Mouse (Mus musculus) liver, embryonic 14.5 days (tissue): Measurements from ENCODE around the gene Flvcr1. TPM values are rescaled to one million over a fixed set of nuclear protein-coding genes. Genes with fewer than 3 reads are reported as not detected.
"Not testable (repeated sequence)": the region's sequence is repeated elsewhere in the genome, so short reads cannot be mapped to it uniquely, and the experiment has no call there.

Experiments used
- ATAC-seq: fragments of 200-750 bp; cut with Nextera tagmentation; 2 replicates; pipeline ENCODE4 v1.8.0; 2017; ENCODE audit warnings: moderate number of reproducible peaks, mild to moderate bottlenecking, moderate library complexity; ENCODE audit not compliant: insufficient read depth
- DNase-seq, 3 experiments: peaks; one replicate each; pipeline ENCODE4 v3.0.0-alpha.2; 2012 to 2013; ENCODE audit warnings: low read depth in 3 of 3, low spot score in 3 of 3
- H3K27ac ChIP-seq: fragments of 300-500 bp; sonication (generic); 2 replicates; pipeline ENCODE4 v1.5.1; 2014; ENCODE audit warnings: moderate library complexity, mild to moderate bottlenecking, control low read depth, inconsistent platforms
- H3K27me3 ChIP-seq: fragments of 300-500 bp; sonication (generic); 2 replicates; pipeline ENCODE4 v1.6.1; 2014; ENCODE audit warnings: mild to moderate bottlenecking, low read length, moderate library complexity; ENCODE audit not compliant: control insufficient read depth, insufficient read depth
- H3K36me3 ChIP-seq: fragments of 300-500 bp; sonication (generic); replicated peaks from 2 replicates; pipeline ENCODE4 v1.6.1; 2014; ENCODE audit warnings: low read depth; ENCODE audit not compliant: control insufficient read depth, insufficient read depth
- H3K4me1 ChIP-seq, 2 experiments: fragments of 200-500 bp in 1 of 2; fragments of 300-500 bp in 1 of 2; sonication (generic) in 1 of 2; replicated peaks; 2 replicates each; pipeline ENCODE4 v1.6.1; 2012 to 2014; ENCODE audit warnings: antibody characterized with exemption in 1 of 2, inconsistent platforms in 1 of 2, low read length in 1 of 2; ENCODE audit not compliant: control insufficient read depth in 2 of 2, insufficient read depth in 2 of 2
- H3K4me2 ChIP-seq: fragments of 300-500 bp; sonication (generic); 2 replicates; pipeline ENCODE4 v1.6.1; 2014; ENCODE audit warnings: low read depth, mild to moderate bottlenecking, control low read depth, moderate library complexity
- H3K4me3 ChIP-seq, 2 experiments: fragments of 200-500 bp in 1 of 2; fragments of 300-500 bp in 1 of 2; sonication (generic) in 1 of 2; 2 replicates each; pipeline ENCODE4 v1.5.1; 2012 to 2014; ENCODE audit warnings: low read depth in 2 of 2, low read length in 2 of 2, mild to moderate bottlenecking in 2 of 2, control low read depth in 1 of 2, inconsistent platforms in 1 of 2, moderate library complexity in 1 of 2; ENCODE audit not compliant: insufficient read depth in 1 of 2
- H3K9ac ChIP-seq: fragments of 300-500 bp; sonication (generic); replicated peaks from 2 replicates; pipeline ENCODE4 v1.6.1; 2014; ENCODE audit warnings: mild to moderate bottlenecking, control low read depth, moderate library complexity
- H3K9me3 ChIP-seq: fragments of 300-500 bp; sonication (generic); 2 replicates; pipeline ENCODE4 v1.6.1; 2016; ENCODE audit warnings: low read length, mixed read lengths; ENCODE audit not compliant: control insufficient read depth
- CTCF ChIP-seq: IDR thresholded peaks from 2 replicates; pipeline ENCODE4 v1.5.1; 2016; ENCODE audit warnings: antibody characterized with exemption, low read depth, control low read depth
- EP300 ChIP-seq: IDR thresholded peaks from 2 replicates; pipeline ENCODE4 v1.6.1; 2016; ENCODE audit warnings: antibody characterized with exemption, low read depth
- WGBS: fragments of 180-500 bp; shearing (Covaris S2); extraction: QIAGEN DNeasy Blood & Tissue Kit; methylation state at CpG from one replicate; pipeline ENCODE4 v1.1.7; 2014; ENCODE audit not compliant: insufficient replicate concordance; 5-methylcytosine and 5-hydroxymethylcytosine counted together
- polyA plus RNA-seq, 2 experiments: library from polyadenylated mRNA; depleted of rRNA in 1 of 2; stranded (reverse) in 1 of 2; unstranded in 1 of 2; fragments of >200 nt; fragmentation: Nextera tagmentation in 1 of 2; extraction: Ambion mirVana in 1 of 2; gene quantifications; 2 replicates each; pipeline versions ENCODE4 v1.2.1 to v1.2.3; 2012 to 2014

Gene Flvcr1
- polyA plus RNA-seq, 2 experiments, result 4.9 to 6.4 TPM

GRCm38 (mm10) chr1:191041352-191041751 lies 15.4 kb upstream of the Flvcr1 start:
- ATAC-seq (no peak), DNase-seq (no peak)
- H3K9ac ChIP-seq, result no peak overlapping the region
- H3K4me3 ChIP-seq, result no peak overlapping the region
- peaks cover 0 to 8% of the 10 kb centered on the region in 2 experiments; a peak in 3 of 4 replicates for H3K4me1 ChIP-seq
- H3K27ac ChIP-seq, result no peak overlapping the region
- no peaks in the 10 kb centered on the region for H3K27me3 ChIP-seq
- H3K36me3 ChIP-seq, result no peaks in the 10 kb centered on the region
- no peak overlapping the region for H3K4me2 ChIP-seq
- H3K9me3 ChIP-seq, result no peaks in the 10 kb centered on the region
- no peak for TF ChIP-seq CTCF
- no peak for TF ChIP-seq EP300

DNA sequence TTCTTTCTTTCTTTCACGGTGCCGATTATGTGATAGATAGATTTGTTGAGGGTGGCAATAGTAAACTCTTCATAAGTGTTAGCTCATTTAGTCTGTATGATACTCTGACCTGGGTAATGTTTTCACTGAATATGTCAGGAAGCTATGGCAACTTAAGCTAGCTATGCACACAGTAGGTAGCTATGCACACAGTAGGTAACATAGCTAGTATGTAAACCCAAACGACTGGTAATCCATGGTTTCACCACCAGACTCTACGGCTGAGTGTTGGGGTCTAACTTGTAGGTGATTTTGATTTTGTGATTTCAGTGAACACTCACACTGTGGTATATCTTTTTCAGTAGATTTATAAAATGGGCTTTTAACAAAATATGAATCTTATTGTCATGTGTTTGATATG lies 12.0 kb upstream of the Flvcr1 start:
- Histone ChIP-seq H3K9me3 (no peaks in the 10 kb centered on the region), H3K4me2 (no peak overlapping the region), H3K4me3 (no peak overlapping the region), H3K36me3 (no peaks in the 10 kb centered on the region), H3K9ac (no peak overlapping the region), H3K4me1 (no peaks in the 10 kb centered on the region; a peak in 1 of 4 replicates), H3K27ac (no peak overlapping the region), H3K27me3 (no peaks in the 10 kb centered on the region)
- WGBS, result 69% methylated on average over 4 of the region's 4 CpGs
- ATAC-seq, result no peak
- TF ChIP-seq CTCF (no peak), EP300 (no peak)
- no peak for DNase-seq

DNA sequence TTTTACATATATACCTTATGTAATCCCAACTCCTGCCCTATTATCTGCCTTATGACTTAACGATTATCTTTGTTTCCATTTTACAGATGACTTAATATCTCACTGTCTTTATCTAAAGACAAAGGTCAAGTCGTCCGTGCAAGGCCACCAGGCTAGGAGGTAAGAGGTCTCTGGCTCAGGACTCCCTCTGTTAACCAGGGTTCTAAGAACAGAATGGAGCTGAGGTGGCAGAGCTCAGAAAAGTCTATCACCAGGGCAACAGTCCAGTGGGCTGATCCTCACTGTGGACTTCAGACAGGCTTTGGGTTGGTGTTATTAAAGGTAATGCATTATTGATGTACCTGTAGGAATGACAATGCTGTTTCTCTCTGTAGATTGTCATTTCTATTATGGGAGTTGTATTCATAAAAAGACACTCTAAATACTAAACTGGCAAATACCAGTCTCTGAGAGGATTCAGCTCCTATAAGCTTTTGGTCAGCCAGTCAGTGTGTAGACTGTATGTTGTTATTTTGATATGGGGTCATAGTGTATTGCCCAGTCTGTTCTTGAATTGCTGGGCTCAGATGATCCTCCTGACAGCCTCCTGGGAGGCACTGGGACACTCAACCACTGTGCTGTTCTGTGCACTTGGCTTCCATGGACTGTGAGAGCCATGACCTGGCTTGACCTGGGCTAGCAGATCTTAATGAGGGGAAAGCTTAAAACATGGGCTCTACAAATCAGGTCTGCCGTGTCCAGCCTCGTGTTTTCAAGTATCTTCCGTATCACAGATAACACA lies 10.8 kb upstream of the Flvcr1 start, which contains the start of gene Spata45:
Gene Spata45 (plus strand): TSS at position 86 of the 781 bp plus-strand sequence.
- H3K36me3 ChIP-seq, result no peaks in the 10 kb centered on the region
- no peak for ATAC-seq
- DNase-seq, result no peak
- H3K4me3 ChIP-seq, result no peak within 1 kb of the TSS
- no peak within 1 kb of the TSS for H3K27ac ChIP-seq
- no peak within 1 kb of the TSS for H3K9ac ChIP-seq
- TF ChIP-seq EP300 (no peak), CTCF (no peak)
- H3K4me2 ChIP-seq, result no peak within 1 kb of the TSS
- WGBS, result 56% methylated on average over 6 of the region's 6 CpGs
- no peaks in the 10 kb centered on the region for H3K4me1 ChIP-seq
- no peaks in the 10 kb centered on the region for H3K27me3 ChIP-seq
- no peaks in the 10 kb centered on the region for H3K9me3 ChIP-seq

- TF ChIP-seq EP300 (no peak), CTCF (no peak)
- DNase-seq (no peak), ATAC-seq (no peak)
- Histone ChIP-seq H3K9me3 (no peaks in the 10 kb centered on the region), H3K27ac (no peak overlapping the region), H3K4me3 (no peak overlapping the region), H3K27me3 (no peaks in the 10 kb centered on the region), H3K4me1 (no peaks in the 10 kb centered on the region), H3K36me3 (no peaks in the 10 kb centered on the region), H3K4me2 (no peak overlapping the region), H3K9ac (no peak overlapping the region)
- 32% methylated on average over 4 of the region's 4 CpGs for WGBS
Observed at GRCm38 (mm10) chr1:191035649-191036048, 9.7 kb upstream of the Flvcr1 start.

GRCm38 (mm10) chr1:191030922-191031425 lies 5.0 kb upstream of the Flvcr1 start:
- H3K4me2 ChIP-seq, H3K9ac ChIP-seq, H3K27ac ChIP-seq, H3K9me3 ChIP-seq, H3K4me3 ChIP-seq, H3K4me1 ChIP-seq, H3K36me3 ChIP-seq, H3K27me3 ChIP-seq, ATAC-seq, DNase-seq: not testable (repeated sequence)
- WGBS, result 40% methylated on average over 6 of the region's 6 CpGs
